Mouse (Mus musculus) liver, postnatal 0 days (tissue): Measurements from ENCODE around the gene Arhgef2.

Experiments used
- CTCF ChIP-seq: sonication (generic); IDR thresholded peaks from 2 replicates; pipeline ENCODE4 v1.5.1; 2016; ENCODE audit warnings: antibody characterized with exemption, low read depth
- EP300 ChIP-seq: IDR thresholded peaks from 2 replicates; pipeline ENCODE4 v1.6.1; 2016; ENCODE audit warnings: antibody characterized with exemption, low read depth, mild to moderate bottlenecking

DNA sequence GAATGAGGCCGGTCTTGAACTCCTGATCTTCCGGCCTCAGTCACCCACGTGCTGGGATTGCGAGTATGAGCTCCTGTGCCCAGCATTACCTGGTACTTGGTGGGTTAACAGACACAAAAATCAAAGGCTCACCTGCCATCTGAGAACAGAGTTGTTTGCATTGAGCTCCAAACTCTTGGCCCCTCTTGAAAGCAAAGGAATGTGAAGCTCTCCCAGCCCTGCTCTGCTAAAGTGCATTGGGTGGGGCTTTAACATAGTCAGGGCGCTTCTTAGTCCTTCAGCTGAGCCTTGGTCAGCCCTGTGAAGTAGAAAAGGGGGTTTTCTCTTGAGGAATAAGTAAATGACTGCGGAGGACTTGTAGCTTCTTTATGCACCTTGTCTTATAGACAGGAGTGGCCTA, 20.0 kb upstream of the Arhgef2 start:
- no peak for TF ChIP-seq CTCF
- TF ChIP-seq EP300, result no peak
